Mouse (Mus musculus): Measurements from ENCODE around the gene Amh. TPM values are rescaled to one million over a fixed set of nuclear protein-coding genes. Genes with fewer than 3 reads are reported as not detected.
A peak's percentile ranks its signal among the peaks of the same experiment; 100 is the strongest.

The Amh gene
- polyA plus RNA-seq, 1 experiment from 2014 or later: not detected

- Histone ChIP-seq H3K9ac (no peak overlapping the region), H3K9me3 (no peaks in the 10 kb centered on the region), H3K27me3 (replicated peaks) (no peaks in the 10 kb centered on the region), H3K36me3 (peaks cover 70% of the 10 kb centered on the region), H3K4me1 (replicated peaks) (peaks cover 18% of the 10 kb centered on the region), H3K4me3 (replicated peaks) (no peak overlapping the region), H3K4me2 (replicated peaks) (no peak overlapping the region), H3K27ac (no peak overlapping the region)
- WGBS: 82% methylated on average over 33 of the region's 33 CpGs
- ATAC-seq: 0 out of 2 replicates have a peak, but pooled peaks have one; percentile 7
Observed at GRCm38 (mm10) chr10:80791476-80792174, 13.4 kb upstream of the Amh start.

GRCm38 (mm10) chr10:80792175-80793032 is 12.6 kb upstream of the Amh start:
- H3K4me1 ChIP-seq (replicated peaks): peaks cover 25% of the 10 kb centered on the region
- no peaks in the 10 kb centered on the region for H3K9me3 ChIP-seq
- H3K27me3 ChIP-seq (replicated peaks): no peaks in the 10 kb centered on the region
- H3K4me2 ChIP-seq (replicated peaks): no peak overlapping the region
- H3K9ac ChIP-seq: no peak overlapping the region
- H3K4me3 ChIP-seq (replicated peaks): no peak overlapping the region
- no peak for ATAC-seq
- 62% methylated on average over 41 of the region's 41 CpGs for WGBS
- no peak overlapping the region for H3K27ac ChIP-seq
- H3K36me3 ChIP-seq: peaks cover 66% of the 10 kb centered on the region

GRCm38 (mm10) chr10:80793033-80793784 is 11.8 kb upstream of the Amh start:
- H3K4me2 ChIP-seq (replicated peaks): no peak overlapping the region
- WGBS: 89% methylated on average over 13 of the region's 13 CpGs
- H3K9ac ChIP-seq: no peak overlapping the region
- peaks cover 25% of the 10 kb centered on the region for H3K4me1 ChIP-seq (replicated peaks)
- H3K36me3 ChIP-seq: peaks cover 61% of the 10 kb centered on the region
- no peaks in the 10 kb centered on the region for H3K27me3 ChIP-seq (replicated peaks)
- no peak for ATAC-seq
- H3K4me3 ChIP-seq (replicated peaks): no peak overlapping the region
- H3K27ac ChIP-seq: no peak overlapping the region
- no peaks in the 10 kb centered on the region for H3K9me3 ChIP-seq

- no peak overlapping the region for H3K9ac ChIP-seq
- 88% methylated on average over 4 of the region's 4 CpGs for WGBS
- H3K36me3 ChIP-seq: peaks cover 55% of the 10 kb centered on the region
- H3K9me3 ChIP-seq: no peaks in the 10 kb centered on the region
- no peak overlapping the region for H3K27ac ChIP-seq
- H3K27me3 ChIP-seq (replicated peaks): no peaks in the 10 kb centered on the region
- no peak overlapping the region for H3K4me2 ChIP-seq (replicated peaks)
- H3K4me1 ChIP-seq (replicated peaks): peaks cover 25% of the 10 kb centered on the region
- no peak overlapping the region for H3K4me3 ChIP-seq (replicated peaks)
- ATAC-seq: no peak
Observed at GRCm38 (mm10) chr10:80793803-80794202, 11.2 kb upstream of the Amh start.

GRCm38 (mm10) chr10:80794750-80795149 is 10.3 kb upstream of the Amh start:
- peaks cover 28% of the 10 kb centered on the region for H3K4me1 ChIP-seq (replicated peaks)
- no peak for ATAC-seq
- H3K27me3 ChIP-seq (replicated peaks): no peaks in the 10 kb centered on the region
- H3K9me3 ChIP-seq: no peaks in the 10 kb centered on the region
- WGBS: 81% methylated on average over 8 of the region's 8 CpGs
- no peak overlapping the region for H3K9ac ChIP-seq
- H3K4me3 ChIP-seq (replicated peaks): no peak overlapping the region
- H3K4me2 ChIP-seq (replicated peaks): no peak overlapping the region
- no peak overlapping the region for H3K27ac ChIP-seq
- H3K36me3 ChIP-seq: peaks cover 47% of the 10 kb centered on the region

GRCm38 (mm10) chr10:80796307-80796848 is 8.7 kb upstream of the Amh start:
- WGBS: 81% methylated on average over 9 of the region's 9 CpGs
- no peak for ATAC-seq

GRCm38 (mm10) chr10:80797186-80798149 is 7.6 kb upstream of the Amh start:
- Histone ChIP-seq H3K4me1 (replicated peaks) (peaks cover 27% of the 10 kb centered on the region), H3K9me3 (no peaks in the 10 kb centered on the region), H3K27ac (peak overlapping the region; percentile 96), H3K9ac (peak overlapping the region; percentile 93), H3K4me3 (replicated peaks) (peak overlapping the region; percentile 77), H3K4me2 (replicated peaks) (peak overlapping the region; percentile 71), H3K36me3 (peaks cover 43% of the 10 kb centered on the region), H3K27me3 (replicated peaks) (no peaks in the 10 kb centered on the region)
- 2% methylated on average over 59 of the region's 59 CpGs for WGBS
- ATAC-seq: peak; percentile 69

More at GRCm38 (mm10) chr10:80796307-80796848, 8.7 kb upstream of the Amh start:
- Histone ChIP-seq H3K4me3 (replicated peaks) (peak overlapping the region; percentile 77), H3K36me3 (peaks cover 42% of the 10 kb centered on the region), H3K27ac (no peak overlapping the region), H3K27me3 (replicated peaks) (no peaks in the 10 kb centered on the region), H3K9ac (peak overlapping the region; percentile 93; the same call in 1 of the 2 replicates), H3K9me3 (no peaks in the 10 kb centered on the region), H3K4me2 (replicated peaks) (peak overlapping the region; percentile 71), H3K4me1 (replicated peaks) (peaks cover 31% of the 10 kb centered on the region)

- Histone ChIP-seq H3K9me3 (no peaks in the 10 kb centered on the region), H3K9ac (peak within 1 kb of the TSS; percentile 93), H3K27ac (peak within 1 kb of the TSS; percentile 96), H3K4me2 (replicated peaks) (peak within 1 kb of the TSS; percentile 72), H3K4me3 (replicated peaks) (peak within 1 kb of the TSS; percentile 77), H3K27me3 (replicated peaks) (no peaks in the 10 kb centered on the region), H3K36me3 (peaks cover 48% of the 10 kb centered on the region), H3K4me1 (replicated peaks) (peaks cover 27% of the 10 kb centered on the region)
- ATAC-seq: peak; percentile 95
- under 1% methylated on average over 104 of the region's 104 CpGs for WGBS
Observed at GRCm38 (mm10) chr10:80798150-80799006, 6.7 kb upstream of the Amh start, which contains the start of the genes Sf3a2 and Plekhj1. Gene Sf3a2, plus strand, starts transcription at chr10:80798198. Gene Plekhj1, minus strand, starts transcription at chr10:80798626.

- H3K36me3 ChIP-seq: peaks cover 50% of the 10 kb centered on the region
- H3K4me3 ChIP-seq (replicated peaks): peak overlapping the region; percentile 77
- peak overlapping the region; percentile 72 for H3K4me2 ChIP-seq (replicated peaks)
- ATAC-seq: no peak
- H3K9ac ChIP-seq: peak overlapping the region; percentile 93
- H3K27ac ChIP-seq: peak overlapping the region; percentile 96
- no peaks in the 10 kb centered on the region for H3K27me3 ChIP-seq (replicated peaks)
- H3K4me1 ChIP-seq (replicated peaks): peaks cover 27% of the 10 kb centered on the region
- 1% methylated on average over 18 of the region's 18 CpGs for WGBS
- H3K9me3 ChIP-seq: no peaks in the 10 kb centered on the region
Observed at GRCm38 (mm10) chr10:80799070-80799566, 5.9 kb upstream of the Amh start.

GRCm38 (mm10) chr10:80802204-80802912 is 2.7 kb upstream of the Amh start:
- H3K27ac ChIP-seq: no peak overlapping the region
- no peak for ATAC-seq
- H3K9ac ChIP-seq: no peak overlapping the region
- peaks cover 46% of the 10 kb centered on the region for H3K36me3 ChIP-seq
- H3K4me3 ChIP-seq (replicated peaks): no peak overlapping the region
- H3K4me2 ChIP-seq (replicated peaks): no peak overlapping the region
- peaks cover 27% of the 10 kb centered on the region for H3K4me1 ChIP-seq (replicated peaks)
- H3K27me3 ChIP-seq (replicated peaks): 0 out of 2 replicates have a peak, but pooled peaks cover 3% of the 10 kb centered on the region
- no peaks in the 10 kb centered on the region for H3K9me3 ChIP-seq
- WGBS: 85% methylated on average over 10 of the region's 10 CpGs

Data from intestine, embryonic 15.5 days (tissue).